Mouse (Mus musculus): ENCODE measurements at regions not wholly inside any gene's neighbourhood (a gene's known extent, or its start where the extent isn't known, plus 50 kb on each side); places are given as distances from the start of the nearest gene placed in this dataset.

- Histone ChIP-seq H3K9ac (no peak overlapping the region), H3K9me3 (ENCODE audit: low read length) (no peaks in the 10 kb centered on the region), H3K27ac (ENCODE audit: low read depth, low read length) (no peak overlapping the region), H3K4me2 (ENCODE audit: low read depth) (no peak overlapping the region), H3K4me3 (ENCODE audit: low read depth, low read length) (no peak overlapping the region), H3K27me3 (ENCODE audit: insufficient read depth, low read length) (no peaks in the 10 kb centered on the region), H3K4me1 (ENCODE audit: insufficient read depth) (no peaks in the 10 kb centered on the region), H3K36me3 (ENCODE audit: insufficient read depth) (no peaks in the 10 kb centered on the region)
- DNase-seq (no peak), ATAC-seq (no peak)
- TF ChIP-seq CTCF (IDR thresholded peaks at IDR 0.05; ENCODE audit: low read depth): no peak
- 71% methylated on average over 17 of the region's 17 CpGs for WGBS
Observed at GRCm38 (mm10) chr13:51911296-51911998, 65.0 kb downstream of the Gadd45g start.

- Histone ChIP-seq H3K27me3 (ENCODE audit: insufficient read depth, low read length) (no peaks in the 10 kb centered on the region), H3K9me3 (ENCODE audit: low read length) (no peaks in the 10 kb centered on the region), H3K4me3 (ENCODE audit: low read depth, low read length) (no peak overlapping the region), H3K27ac (ENCODE audit: low read depth, low read length) (no peak overlapping the region), H3K36me3 (ENCODE audit: insufficient read depth) (no peaks in the 10 kb centered on the region), H3K4me2 (ENCODE audit: low read depth) (no peak overlapping the region), H3K4me1 (ENCODE audit: insufficient read depth) (no peaks in the 10 kb centered on the region; the same call in 1 of the 2 replicates), H3K9ac (no peak overlapping the region)
- ATAC-seq: no peak
- WGBS: 83% methylated on average over 5 of the region's 5 CpGs
- no peak for DNase-seq
- no peak for TF ChIP-seq CTCF (IDR thresholded peaks at IDR 0.05; ENCODE audit: low read depth)
Observed at GRCm38 (mm10) chr13:51912477-51912876, 66.0 kb downstream of the Gadd45g start.

GRCm38 (mm10) chr13:51912994-51913393 lies 66.5 kb downstream of the Gadd45g start:
- Histone ChIP-seq H3K4me1 (ENCODE audit: insufficient read depth) (peaks cover 5% of the 10 kb centered on the region; the same call in 1 of the 2 replicates), H3K36me3 (ENCODE audit: insufficient read depth) (no peaks in the 10 kb centered on the region), H3K9me3 (ENCODE audit: low read length) (no peaks in the 10 kb centered on the region), H3K27ac (ENCODE audit: low read depth, low read length) (no peak overlapping the region), H3K9ac (no peak overlapping the region), H3K27me3 (ENCODE audit: insufficient read depth, low read length) (no peaks in the 10 kb centered on the region), H3K4me3 (ENCODE audit: low read depth, low read length) (no peak overlapping the region), H3K4me2 (ENCODE audit: low read depth) (no peak overlapping the region)
- DNase-seq (no peak), ATAC-seq (no peak)
- 95% methylated on average over 3 of the region's 3 CpGs for WGBS
- TF ChIP-seq CTCF (IDR thresholded peaks at IDR 0.05; ENCODE audit: low read depth): no peak

GRCm38 (mm10) chr13:51916666-51917240 lies 70.3 kb downstream of the Gadd45g start:
- Histone ChIP-seq H3K9me3 (ENCODE audit: low read length) (no peaks in the 10 kb centered on the region), H3K4me3 (ENCODE audit: low read depth, low read length) (no peak overlapping the region), H3K27me3 (ENCODE audit: insufficient read depth, low read length) (no peaks in the 10 kb centered on the region), H3K27ac (ENCODE audit: low read depth, low read length) (no peak overlapping the region), H3K36me3 (ENCODE audit: insufficient read depth) (no peaks in the 10 kb centered on the region), H3K4me2 (ENCODE audit: low read depth) (no peak overlapping the region), H3K4me1 (ENCODE audit: insufficient read depth) (peaks cover 26% of the 10 kb centered on the region), H3K9ac (no peak overlapping the region)
- DNase-seq: peak; percentile 35
- TF ChIP-seq CTCF (IDR thresholded peaks at IDR 0.05; ENCODE audit: low read depth): no peak
- 25% methylated on average over 15 of the region's 15 CpGs for WGBS
- no peak for ATAC-seq

GRCm38 (mm10) chr13:51917658-51918057 lies 71.2 kb downstream of the Gadd45g start:
- H3K9me3 ChIP-seq (ENCODE audit: low read length): no peaks in the 10 kb centered on the region
- H3K4me3 ChIP-seq (ENCODE audit: low read depth, low read length): no peak overlapping the region
- no peaks in the 10 kb centered on the region for H3K36me3 ChIP-seq (ENCODE audit: insufficient read depth)
- peak; percentile 53 for DNase-seq
- WGBS: 23% methylated on average over 7 of the region's 7 CpGs
- H3K4me2 ChIP-seq (ENCODE audit: low read depth): no peak overlapping the region
- H3K27ac ChIP-seq (ENCODE audit: low read depth, low read length): no peak overlapping the region
- peaks cover 26% of the 10 kb centered on the region for H3K4me1 ChIP-seq (ENCODE audit: insufficient read depth)
- H3K9ac ChIP-seq: no peak overlapping the region
- H3K27me3 ChIP-seq (ENCODE audit: insufficient read depth, low read length): no peaks in the 10 kb centered on the region
- ATAC-seq: peak; percentile 54
- no peak for TF ChIP-seq CTCF (IDR thresholded peaks at IDR 0.05; ENCODE audit: low read depth)

- ATAC-seq (no peak), DNase-seq (no peak)
- Histone ChIP-seq H3K4me3 (ENCODE audit: low read depth, low read length) (no peak overlapping the region), H3K36me3 (ENCODE audit: insufficient read depth) (no peaks in the 10 kb centered on the region), H3K9ac (no peak overlapping the region), H3K27ac (ENCODE audit: low read depth, low read length) (no peak overlapping the region), H3K4me1 (ENCODE audit: insufficient read depth) (peaks cover 26% of the 10 kb centered on the region), H3K9me3 (ENCODE audit: low read length) (no peaks in the 10 kb centered on the region), H3K4me2 (ENCODE audit: low read depth) (no peak overlapping the region), H3K27me3 (ENCODE audit: insufficient read depth, low read length) (no peaks in the 10 kb centered on the region)
- 16% methylated on average over 8 of the region's 8 CpGs for WGBS
- TF ChIP-seq CTCF (IDR thresholded peaks at IDR 0.05; ENCODE audit: low read depth): no peak
Observed at GRCm38 (mm10) chr13:51918108-51918507, 71.6 kb downstream of the Gadd45g start.

- 15% methylated on average over 10 of the region's 10 CpGs for WGBS
- no peaks in the 10 kb centered on the region for H3K9me3 ChIP-seq (ENCODE audit: low read length)
- no peak overlapping the region for H3K9ac ChIP-seq
- ATAC-seq: no peak
- no peak overlapping the region for H3K27ac ChIP-seq (ENCODE audit: low read depth, low read length)
- peaks cover 26% of the 10 kb centered on the region for H3K4me1 ChIP-seq (ENCODE audit: insufficient read depth)
- H3K4me3 ChIP-seq (ENCODE audit: low read depth, low read length): no peak overlapping the region
- no peak overlapping the region for H3K4me2 ChIP-seq (ENCODE audit: low read depth)
- no peaks in the 10 kb centered on the region for H3K36me3 ChIP-seq (ENCODE audit: insufficient read depth)
- TF ChIP-seq CTCF (IDR thresholded peaks at IDR 0.05; ENCODE audit: low read depth): no peak
- DNase-seq: peak; percentile 35
- H3K27me3 ChIP-seq (ENCODE audit: insufficient read depth, low read length): no peaks in the 10 kb centered on the region
Observed at GRCm38 (mm10) chr13:51918781-51919170, 72.3 kb downstream of the Gadd45g start.
